Mouse (Mus musculus) R1 (cell line): ENCODE measurements at regions not wholly inside any gene's neighbourhood (a gene's known extent, or its start where the extent isn't known, plus 50 kb on each side); places are given as distances from the start of the nearest gene placed in this dataset.
"Not testable (repeated sequence)": the region's sequence is repeated elsewhere in the genome, so short reads cannot be mapped to it uniquely, and the experiment has no call there.

Experiments used
- DNase-seq: peaks from one replicate; pipeline ENCODE4 v3.0.0-alpha.2; 2018; ENCODE audit warnings: low read depth, low spot score

- peak; percentile 72 for DNase-seq
These were observed 187.2 kb upstream of the 5730507C01Rik start for GRCm38 (mm10) chr12:18327136-18327535.

- DNase-seq: not testable (repeated sequence)
These were observed 167.6 kb upstream of the 5730507C01Rik start for GRCm38 (mm10) chr12:18346692-18347091.

- DNase-seq: not testable (repeated sequence)
These were observed 167.2 kb upstream of the 5730507C01Rik start for GRCm38 (mm10) chr12:18347122-18347521.

GRCm38 (mm10) chr12:18387257-18387656 is 127.1 kb upstream of the 5730507C01Rik start:
- peak; percentile 98 for DNase-seq

- peak; percentile 61 for DNase-seq
These were observed 126.5 kb upstream of the 5730507C01Rik start for GRCm38 (mm10) chr12:18387821-18388220.
